Mouse (Mus musculus) CH12.LX (cell line): ENCODE results near the gene Iba57.

ENCODE experiments used
- EP300 ChIP-seq: IDR thresholded peaks from 2 replicates; pipeline ENCODE4 v1.6.1; 2011; ENCODE audit warnings: low read length, improper control_type of control experiment
- JUN ChIP-seq: IDR thresholded peaks from 2 replicates; pipeline ENCODE4 v1.6.1; 2011; ENCODE audit warnings: low read depth, mild to moderate bottlenecking, low read length, improper control_type of control experiment, moderate library complexity; ENCODE audit not compliant: insufficient read depth
- MAX ChIP-seq: IDR thresholded peaks from 2 replicates; pipeline ENCODE4 v1.6.1; 2011; ENCODE audit warnings: low read length, improper control_type of control experiment
- NELFE ChIP-seq: IDR thresholded peaks from 2 replicates; pipeline ENCODE4 v1.6.1; 2011; ENCODE audit warnings: low read depth, low read length, improper control_type of control experiment

- TF ChIP-seq NELFE (no peak), JUN (no peak), MAX (no peak), EP300 (no peak)
Measured at GRCm38 (mm10) chr11:59159558-59159957, 4.0 kb downstream of the Iba57 start.
